Mouse (Mus musculus): ENCODE measurements around the gene Vopp1.

DNA sequence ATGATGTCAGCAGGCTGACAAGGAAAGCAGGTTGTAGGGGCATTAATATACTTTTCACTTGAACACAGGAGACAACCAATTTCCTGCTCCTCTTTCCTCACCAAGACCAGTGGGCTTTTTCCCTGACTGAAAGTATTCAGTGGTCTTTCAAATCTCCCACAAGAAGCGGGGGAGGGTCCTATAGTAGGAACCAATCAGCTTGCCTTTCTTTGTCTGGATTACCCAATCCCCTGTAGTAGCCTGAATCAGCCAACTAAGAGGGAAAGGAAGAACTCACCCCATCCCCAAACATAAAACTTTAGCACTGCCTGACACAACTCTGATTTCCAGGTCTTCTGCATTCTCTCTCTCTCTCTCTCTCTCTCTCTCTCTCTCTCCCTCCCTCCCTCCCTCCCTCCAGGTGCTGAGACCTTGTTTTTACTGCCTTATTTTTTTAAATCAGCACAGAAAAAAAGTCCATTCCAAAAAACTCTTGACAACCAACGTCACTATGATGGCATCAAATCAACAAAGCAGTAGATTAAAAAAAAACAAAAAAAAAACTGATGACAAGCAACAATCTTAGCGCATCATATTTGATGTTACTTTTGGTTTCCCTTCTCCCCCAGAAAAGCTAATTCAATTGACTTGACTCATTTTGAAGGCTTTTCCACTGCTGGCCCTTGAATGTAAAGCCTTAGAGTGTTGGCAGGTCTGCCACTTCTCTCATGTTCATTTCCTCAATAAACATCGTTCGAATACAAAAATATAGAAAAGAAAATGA lies 2.1 kb downstream of the Vopp1 start:
- TF ChIP-seq CTCF (IDR thresholded peaks at IDR 0.05; ENCODE audit: control insufficient read depth, insufficient read depth, low read length) (no peak), POLR2A (IDR thresholded peaks at IDR 0.05; ENCODE audit: borderline replicate concordance, control insufficient read depth, low read depth, low read length) (no peak)

Measured in bone marrow, adult 2 months (tissue).